Mouse (Mus musculus) G1E (cell line): Measurements from ENCODE around the gene Scaf1.

Experiments used
- CTCF ChIP-seq: IDR thresholded peaks from 2 replicates; pipeline ENCODE4 v1.5.1; 2012; ENCODE audit warnings: low read depth, low read length, inconsistent platforms, mixed read lengths
- GATA1 ChIP-seq: IDR thresholded peaks from 2 replicates; pipeline ENCODE4 v1.6.1; 2012; ENCODE audit warnings: borderline replicate concordance, low read length, inconsistent platforms, mixed read lengths
- TAL1 ChIP-seq: conservative IDR thresholded peaks from 2 replicates; pipeline ENCODE4 v1.6.1; 2012; ENCODE audit warnings: low read depth, low read length, inconsistent platforms, mixed read lengths

- TF ChIP-seq CTCF: no peak
- TF ChIP-seq TAL1: no peak
- TF ChIP-seq GATA1: no peak
Observed at GRCm38 (mm10) chr7:45000539-45001114, 15.5 kb downstream of the Scaf1 start.
